Mouse (Mus musculus): ENCODE data around the gene Dach1.

The Dach1 gene

DNA sequence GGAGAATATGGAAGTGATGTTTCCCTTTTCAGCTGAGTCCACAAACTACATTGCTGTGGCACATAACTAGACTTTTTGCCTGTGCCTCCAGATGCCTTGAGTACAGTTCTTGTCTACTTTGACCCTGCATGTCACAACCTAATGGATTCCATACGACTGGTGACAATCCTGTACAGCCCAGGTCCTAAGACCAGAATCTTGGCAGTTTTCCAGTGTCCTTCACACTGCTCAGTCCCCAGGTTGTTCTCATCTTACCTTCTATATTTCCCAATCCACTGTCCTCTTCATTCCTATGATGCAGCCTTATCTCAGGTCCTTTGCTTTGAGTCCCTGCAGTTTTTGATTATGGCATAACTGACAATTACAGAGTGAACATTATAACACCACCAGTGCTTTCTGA lies 131.0 kb downstream of the Dach1 start:
- no peak for DNase-seq (ENCODE audit: low read depth in 1 of 2, low spot score in 2 of 2)

- no peak for DNase-seq (ENCODE audit: low read depth in 1 of 2, low spot score in 2 of 2)
Observed at GRCm38 (mm10) chr14:98037175-98037574, 132.4 kb downstream of the Dach1 start.

DNA sequence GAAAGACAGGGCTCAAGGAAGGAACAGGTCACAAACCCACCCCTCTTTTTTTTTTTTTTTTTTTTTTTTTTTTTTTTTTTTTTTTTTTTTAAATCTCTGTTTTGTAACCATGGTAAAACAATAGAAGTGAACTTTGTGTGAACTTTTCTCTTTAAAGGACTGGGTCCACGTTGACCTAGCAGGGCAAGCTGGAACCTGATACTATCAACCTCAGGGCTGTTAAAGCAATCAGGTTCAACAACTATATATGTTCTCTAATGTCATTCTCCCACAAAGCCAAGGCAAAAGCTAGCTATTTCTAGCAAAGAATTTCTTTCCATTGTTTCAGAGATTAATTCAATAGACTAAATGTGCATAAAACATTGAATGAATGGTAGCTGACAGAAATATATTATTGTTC lies 134.3 kb downstream of the Dach1 start:
- DNase-seq (ENCODE audit: low read depth in 1 of 2, low spot score in 2 of 2) = no peak

DNA sequence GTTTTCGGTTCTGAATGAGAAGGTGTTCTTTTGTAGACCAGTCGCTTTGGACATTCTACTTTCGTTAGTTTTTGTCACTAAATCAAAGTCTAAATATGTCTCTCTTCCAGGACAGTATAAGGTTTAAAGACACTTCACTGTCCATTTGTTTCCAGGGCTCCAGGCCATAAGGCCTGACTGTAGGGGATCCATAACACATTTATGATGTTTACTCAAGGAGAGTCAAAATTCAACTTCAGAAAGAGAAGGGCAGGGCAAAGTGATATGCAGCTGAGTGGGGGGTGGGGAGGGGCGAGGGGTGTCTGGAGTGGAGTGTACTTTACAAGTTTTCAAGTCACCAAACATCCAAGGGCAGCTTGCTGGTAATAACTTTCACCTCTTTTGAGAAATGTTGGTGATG lies 146.0 kb downstream of the Dach1 start:
- DNase-seq (ENCODE audit: low read depth in 1 of 2, low spot score in 2 of 2) = no peak

GRCm38 (mm10) chr14:98014053-98014452 lies 155.5 kb downstream of the Dach1 start:
- DNase-seq (ENCODE audit: low read depth in 1 of 2, low spot score in 2 of 2) = no peak

DNA sequence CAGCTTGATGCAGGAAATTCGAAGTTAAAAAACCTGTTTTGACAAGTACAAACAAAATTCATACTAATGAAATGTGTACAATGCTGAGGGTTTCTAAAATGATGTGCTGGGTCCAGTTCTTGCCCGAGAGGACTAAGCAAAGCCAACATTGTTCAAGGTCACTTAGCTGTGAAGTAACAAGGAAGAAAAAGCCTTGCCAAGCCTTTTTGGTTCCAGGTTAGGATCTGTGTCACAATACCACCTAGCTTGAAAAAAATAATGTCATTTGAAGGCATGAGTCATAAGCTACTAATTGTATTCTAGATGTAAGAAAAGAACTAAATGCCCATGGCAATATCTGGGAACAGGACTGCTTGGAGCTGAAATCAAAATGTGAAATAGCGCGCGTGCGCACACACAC lies 161.1 kb downstream of the Dach1 start:
- no peak for DNase-seq (ENCODE audit: low read depth in 1 of 2, low spot score in 2 of 2)

DNA sequence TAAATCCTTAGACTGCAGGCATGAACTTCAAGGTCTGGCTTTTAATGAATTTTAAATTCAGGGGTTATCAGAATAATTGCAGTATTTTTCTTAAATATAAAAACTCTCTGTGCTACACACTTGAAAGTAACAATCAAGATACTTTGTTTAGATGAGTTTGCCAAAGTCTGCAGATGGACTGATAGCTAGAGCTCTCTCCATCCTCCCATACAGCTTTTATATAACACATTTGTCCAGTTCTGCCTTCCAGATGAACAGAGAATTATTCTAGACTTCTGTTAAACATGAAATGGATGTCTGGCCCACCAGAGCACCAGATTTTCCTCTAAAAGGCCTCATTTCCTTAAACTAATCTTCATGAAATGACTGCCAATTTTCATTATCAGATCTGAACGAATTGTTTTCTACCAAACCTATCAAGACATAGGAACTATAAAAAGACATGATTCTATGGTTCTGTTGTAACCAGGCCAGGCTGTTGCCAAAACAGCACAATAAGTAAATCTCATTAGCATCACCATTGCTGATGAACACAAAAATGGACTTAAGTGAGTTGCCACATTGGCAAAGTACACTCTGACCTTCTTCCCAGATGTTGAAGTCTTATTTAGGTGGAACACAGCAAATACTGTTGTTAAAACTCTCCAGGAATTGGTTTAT lies 167.4 kb downstream of the Dach1 start:
- no peak for DNase-seq (ENCODE audit: low read depth in 1 of 2, low spot score in 2 of 2)

- no peak for DNase-seq (ENCODE audit: low read depth in 1 of 2, low spot score in 2 of 2)
Observed at GRCm38 (mm10) chr14:97998584-97998983, 171.0 kb downstream of the Dach1 start.

DNA sequence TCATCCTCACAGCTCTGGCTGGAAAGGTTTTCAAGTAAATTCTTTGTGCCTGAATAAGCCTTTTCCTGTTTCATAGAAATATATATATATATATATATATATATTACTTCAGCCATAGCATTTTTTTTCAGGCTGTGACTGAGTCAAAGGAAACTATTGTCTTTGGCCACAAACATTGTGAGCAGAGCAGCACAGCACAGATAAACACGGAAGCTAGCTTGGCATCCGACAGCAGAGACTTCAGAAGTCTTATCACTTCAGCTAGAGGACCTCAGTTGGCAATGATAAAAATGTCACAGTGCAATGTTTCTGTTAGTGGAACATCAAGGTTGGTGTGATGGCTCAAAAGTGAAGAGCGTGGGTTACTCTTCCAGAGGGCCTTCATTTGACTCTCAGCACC lies 186.3 kb downstream of the Dach1 start:
- no peak for DNase-seq (ENCODE audit: low read depth in 1 of 2, low spot score in 2 of 2)

GRCm38 (mm10) chr14:97982676-97983075 lies 186.9 kb downstream of the Dach1 start:
- no peak for DNase-seq (ENCODE audit: low read depth in 1 of 2, low spot score in 2 of 2)

DNA sequence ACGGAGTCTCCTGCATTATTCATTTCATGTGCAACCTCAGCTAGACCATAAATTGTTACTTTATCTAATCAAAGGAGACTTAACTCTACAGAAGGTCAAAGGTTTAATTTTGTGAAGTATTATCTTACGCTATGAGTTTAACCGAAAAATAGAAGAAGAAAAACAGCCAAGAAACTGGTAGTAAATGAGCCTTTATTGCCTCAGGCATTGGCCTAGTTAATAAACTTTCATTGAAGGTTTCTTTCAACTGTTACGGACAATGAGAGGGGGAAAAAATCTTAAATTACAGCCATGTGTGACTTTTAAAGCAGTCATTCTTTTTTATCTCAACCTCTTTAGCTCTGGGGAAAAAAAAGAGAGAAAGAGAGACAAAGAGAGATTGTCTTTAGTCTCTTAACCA lies 188.7 kb downstream of the Dach1 start:
- DNase-seq (ENCODE audit: low read depth in 1 of 2, low spot score in 2 of 2) = no peak

DNA sequence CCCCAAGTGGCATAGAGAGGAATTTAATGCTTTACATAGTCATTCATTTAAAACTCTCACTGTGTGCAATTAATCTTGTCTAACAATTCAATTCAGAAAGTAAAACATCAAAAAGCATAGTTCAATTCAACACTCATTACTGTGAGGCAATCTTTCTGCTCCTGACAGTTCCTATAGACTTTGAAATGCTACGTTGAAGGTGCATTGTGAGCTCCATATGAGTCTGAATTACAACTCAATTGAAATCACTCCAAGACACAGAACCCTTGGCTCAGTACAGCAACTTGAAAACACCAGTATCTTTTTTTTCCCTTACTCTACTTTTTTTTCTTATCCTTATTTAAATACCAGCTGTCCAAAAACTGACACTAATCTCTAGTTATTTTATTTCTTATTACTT lies 193.5 kb downstream of the Dach1 start:
- DNase-seq (ENCODE audit: low read depth in 1 of 2, low spot score in 2 of 2) = no peak

DNA sequence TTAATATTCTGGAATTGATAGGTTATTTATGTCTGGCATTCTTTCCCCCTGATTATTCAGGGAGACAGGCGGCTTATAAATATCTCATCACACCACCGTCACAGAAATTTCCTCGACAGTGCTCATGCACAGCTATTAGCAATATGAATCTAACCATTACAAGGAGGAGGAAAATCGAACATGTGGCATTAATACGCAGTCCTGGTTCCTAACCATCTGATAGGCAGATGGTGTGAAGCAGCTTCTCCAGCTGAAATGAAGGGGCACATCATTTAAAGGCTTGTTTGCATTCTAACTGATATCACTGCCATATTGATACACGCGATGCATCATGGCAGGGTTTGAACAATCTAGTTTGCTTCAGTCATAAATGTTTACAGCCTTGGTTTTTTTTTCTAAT lies 194.1 kb downstream of the Dach1 start:
- no peak for DNase-seq (ENCODE audit: low read depth in 1 of 2, low spot score in 2 of 2)

- DNase-seq (ENCODE audit: low read depth in 1 of 2, low spot score in 2 of 2) = no peak
Observed at GRCm38 (mm10) chr14:97964543-97965069, 205.0 kb downstream of the Dach1 start.

DNA sequence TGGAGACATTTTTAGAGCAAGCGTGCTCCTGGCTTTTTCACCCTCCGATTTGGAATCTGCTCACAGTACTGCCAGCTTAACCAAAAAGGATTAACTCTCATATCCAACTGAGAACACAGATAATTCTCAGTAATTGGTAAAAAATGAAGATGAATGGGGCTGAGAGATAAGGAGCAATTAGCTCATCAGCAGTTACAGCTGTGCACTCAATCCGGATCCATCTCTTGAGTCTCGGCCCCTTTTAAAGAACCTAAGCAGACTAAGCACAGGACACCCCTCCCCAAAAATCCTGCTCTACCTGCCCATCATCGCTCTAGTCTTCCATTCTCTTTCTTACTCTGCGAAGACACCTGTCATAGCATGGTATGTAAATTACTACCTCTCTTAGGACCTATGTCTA lies 205.9 kb downstream of the Dach1 start:
- DNase-seq (ENCODE audit: low read depth in 1 of 2, low spot score in 2 of 2) = no peak

GRCm38 (mm10) chr14:97956356-97956755 lies 213.2 kb downstream of the Dach1 start:
- DNase-seq (ENCODE audit: low read depth in 1 of 2, low spot score in 2 of 2) = no peak

- no peak for DNase-seq (ENCODE audit: low read depth in 1 of 2, low spot score in 2 of 2)
Observed at GRCm38 (mm10) chr14:97945471-97945870, 224.1 kb downstream of the Dach1 start.

GRCm38 (mm10) chr14:97944643-97945268 lies 224.8 kb downstream of the Dach1 start:
- no peak for DNase-seq (ENCODE audit: low read depth in 1 of 2, low spot score in 2 of 2)

- DNase-seq (ENCODE audit: low read depth in 1 of 2, low spot score in 2 of 2) = no peak
Observed at GRCm38 (mm10) chr14:97942361-97942760, 227.2 kb downstream of the Dach1 start.

DNA sequence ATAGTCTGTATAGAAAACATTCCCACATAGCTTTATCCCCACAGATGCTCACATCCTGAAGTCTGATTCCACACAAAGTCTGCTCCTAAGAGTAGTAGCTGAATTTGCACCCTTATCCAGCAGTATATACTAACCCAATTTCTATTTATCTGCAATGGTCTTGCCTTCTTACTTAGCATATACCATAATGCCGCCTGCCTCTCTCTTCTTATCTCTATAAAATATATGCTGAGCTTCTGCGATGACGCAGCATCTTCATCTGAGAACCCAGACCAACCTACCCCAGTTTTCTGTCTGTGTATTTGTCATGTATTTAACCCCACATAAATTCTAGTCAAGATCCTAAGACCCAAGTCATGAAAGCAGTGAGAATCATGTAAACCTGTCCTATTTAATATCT lies 272.9 kb downstream of the Dach1 start:
- no peak for DNase-seq (ENCODE audit: low read depth in 1 of 2, low spot score in 2 of 2)

DNA sequence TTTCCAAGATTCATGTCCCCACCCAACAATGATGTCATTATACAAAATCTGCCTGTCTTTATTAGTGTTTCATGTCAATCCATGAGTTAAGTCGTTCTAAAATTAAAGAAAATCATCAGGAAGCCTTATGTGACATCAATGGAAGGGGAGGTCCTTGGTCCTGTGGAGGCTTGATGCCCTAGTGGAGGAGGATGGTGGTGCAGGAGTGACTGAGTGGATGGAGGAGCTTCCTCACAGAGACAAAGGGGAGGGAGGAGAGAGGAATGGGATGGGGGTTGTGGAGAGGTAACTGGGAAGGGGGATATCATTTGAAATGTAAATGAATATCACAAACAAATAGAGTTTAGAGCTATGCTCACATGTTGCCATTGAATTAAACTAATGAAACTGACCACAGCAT lies 287.6 kb downstream of the Dach1 start:
- DNase-seq (ENCODE audit: low read depth in 1 of 2, low spot score in 2 of 2) = no peak

DNA sequence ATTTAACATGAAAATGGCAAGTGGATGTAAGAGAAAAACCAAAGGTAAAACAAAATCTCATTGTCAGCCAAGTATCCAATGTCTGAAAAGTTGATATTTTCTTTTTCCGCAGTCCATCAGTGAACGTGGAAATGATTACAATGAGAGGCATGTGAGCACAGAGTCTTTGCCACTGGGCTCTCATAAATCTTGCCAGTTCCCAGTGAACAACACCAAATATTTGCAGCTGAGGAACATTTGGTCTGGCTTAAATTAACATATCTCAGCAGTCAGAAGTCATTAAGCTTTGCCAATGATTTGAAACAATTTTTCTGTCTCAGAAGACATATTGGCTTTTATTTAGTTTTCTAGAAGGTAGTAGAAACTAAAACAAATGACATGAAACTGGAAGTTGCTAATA lies 298.6 kb downstream of the Dach1 start:
- no peak for DNase-seq (ENCODE audit: low read depth in 1 of 2, low spot score in 2 of 2)

- DNase-seq (ENCODE audit: low read depth in 1 of 2, low spot score in 2 of 2) = no peak
Observed at GRCm38 (mm10) chr14:97858384-97858783, 311.2 kb downstream of the Dach1 start.
